Mouse (Mus musculus) neural tube, postnatal 0 days (tissue): ENCODE results near the gene Gm5662. TPM values are rescaled to one million over a fixed set of nuclear protein-coding genes. Genes with fewer than 3 reads are reported as not detected.

Experiments used
- polyA plus RNA-seq: library from polyadenylated mRNA; unstranded; fragments of >200 nt; fragmentation: Nextera tagmentation; extraction: Ambion mirVana; gene quantifications from 2 replicates; pipeline ENCODE4 v1.2.1, GENCODE M21; 2015

Gene Gm5662
- not detected in 2 replicates for polyA plus RNA-seq

DNA sequence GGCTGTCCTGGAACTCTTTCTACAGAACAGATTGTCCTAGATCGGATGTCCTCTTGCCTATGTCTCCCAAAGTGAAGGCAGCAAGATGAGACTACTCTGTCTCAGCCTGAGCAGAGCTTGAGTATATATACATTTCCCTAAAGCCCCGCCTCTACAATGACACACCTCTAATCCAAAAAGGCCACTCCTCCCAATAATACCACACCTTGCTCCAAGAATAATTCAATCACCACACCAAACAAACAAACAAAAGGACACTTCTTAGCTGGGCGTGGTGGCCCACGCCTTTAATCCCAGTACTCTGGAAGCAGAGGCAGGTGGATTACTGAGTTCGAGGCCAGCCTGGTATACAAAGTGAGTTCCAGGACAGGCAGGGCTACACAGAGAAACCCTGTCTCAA lies at the start of gene Gm5662:
Gm5662 (minus strand) TSS at position 101 of the 400 bp plus-strand sequence.

DNA sequence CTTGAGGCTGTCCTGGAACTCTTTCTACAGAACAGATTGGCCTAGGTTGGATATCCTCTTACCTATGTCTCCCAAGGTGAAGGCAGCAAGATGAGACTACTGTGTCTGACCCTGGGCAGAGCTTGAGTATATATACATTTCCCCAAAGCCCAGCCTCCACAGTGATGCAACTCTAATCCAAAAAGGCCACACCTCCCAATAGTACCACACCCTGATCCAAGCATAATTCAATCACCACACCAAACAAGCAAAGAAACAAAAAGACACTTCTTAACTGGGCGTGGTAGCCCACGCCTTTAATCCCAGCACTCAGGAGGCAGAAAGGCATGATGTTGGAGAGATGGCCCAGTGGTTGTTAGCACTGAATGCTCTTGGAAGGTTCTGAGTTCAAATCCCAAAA lies 49.6 kb upstream of the Gm5662 start, which contains the start of gene Gm5039:
Gm5039 (minus strand) TSS at position 101 of the 400 bp plus-strand sequence.

DNA sequence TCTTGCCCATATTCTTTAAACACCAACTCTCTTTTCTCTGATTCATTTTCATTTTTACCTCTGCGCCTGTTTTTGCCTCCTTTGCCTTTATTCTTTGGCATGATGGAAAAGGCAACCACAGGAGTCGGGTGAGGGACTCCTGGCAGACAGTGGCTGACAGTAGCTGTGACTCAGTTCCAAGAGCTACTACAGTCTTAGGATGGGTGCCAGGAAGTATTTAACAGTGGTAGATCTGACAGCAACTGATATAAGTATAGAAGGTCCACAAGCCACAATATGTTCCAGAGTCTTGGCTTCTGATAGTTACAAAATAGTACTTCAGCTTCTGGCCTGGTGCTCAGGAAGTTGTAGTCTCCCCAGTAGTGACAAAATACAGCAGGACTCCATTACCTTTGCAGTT lies 24.3 kb downstream of the Gm5662 start, which contains the start of gene Gm8332:
Gm8332 (minus strand) TSS at position 101 of the 400 bp plus-strand sequence.

Other genes with a start within 250 kb of the Gm5662 start
- not detected in 2 replicates for gene Gm2056, start 247.5 kb downstream of the Gm5662 start, polyA plus RNA-seq
- not detected in 2 replicates for gene Gm16368, start 190.8 kb downstream of the Gm5662 start, polyA plus RNA-seq
- gene Gm10436, start 92.4 kb downstream of the Gm5662 start, polyA plus RNA-seq, result not detected in 2 replicates
- not detected in 2 replicates for gene Gm8332, start 24.4 kb downstream of the Gm5662 start, polyA plus RNA-seq
- not detected in 2 replicates for gene Gm5039, start 49.5 kb upstream of the Gm5662 start, polyA plus RNA-seq
- gene Adck1, start 86.1 kb upstream of the Gm5662 start, polyA plus RNA-seq, result 35.5 and 36.6 TPM in 2 replicates